Mouse (Mus musculus) MEL (cell line): Measurements from ENCODE around the gene St7l.
A peak's percentile ranks its signal among the peaks of the same experiment; 100 is the strongest.

Experiments
- CTCF ChIP-seq, 3 experiments: IDR thresholded peaks in 2 of 3; conservative IDR thresholded peaks in 1 of 3; 2 replicates each; pipeline ENCODE4 v1.5.1; 2011 to 2012; ENCODE audit warnings: low read length in 3 of 3, low read depth in 2 of 3, mild to moderate bottlenecking in 2 of 3, improper control_type of control experiment in 1 of 3, inconsistent platforms in 1 of 3, mixed read lengths in 1 of 3, moderate library complexity in 1 of 3; ENCODE audit not compliant: control insufficient read depth in 1 of 3, insufficient read depth in 1 of 3, poor library complexity in 1 of 3, severe bottlenecking in 1 of 3
- EP300 ChIP-seq, 2 experiments: IDR thresholded peaks; 2 replicates each; pipeline ENCODE4 v1.6.1; 2011; ENCODE audit warnings: improper control_type of control experiment in 2 of 2, low read length in 2 of 2, low read depth in 1 of 2, mild to moderate bottlenecking in 1 of 2
- ETS1 ChIP-seq: IDR thresholded peaks from 2 replicates; pipeline ENCODE4 v1.6.1; 2012; ENCODE audit warnings: low read depth, mild to moderate bottlenecking, inconsistent platforms, low read length, improper control_type of control experiment, moderate library complexity
- KAT2A ChIP-seq: conservative IDR thresholded peaks from 2 replicates; pipeline ENCODE4 v1.6.1; 2012; ENCODE audit warnings: low read depth, low read length, improper control_type of control experiment, inconsistent platforms
- MEF2A ChIP-seq: IDR thresholded peaks from 2 replicates; pipeline ENCODE4 v1.6.1; 2014; ENCODE audit warnings: low read depth, mild to moderate bottlenecking, inconsistent platforms, low read length, improper control_type of control experiment; ENCODE audit not compliant: poor library complexity, insufficient replicate concordance, severe bottlenecking; ENCODE audit errors: extremely low read depth
- POLR2A ChIP-seq, 2 experiments: IDR thresholded peaks; 2 replicates each; pipeline ENCODE4 v1.6.1; 2011 to 2012; ENCODE audit warnings: low read length in 2 of 2, mild to moderate bottlenecking in 2 of 2, control low read depth in 1 of 2, improper control_type of control experiment in 1 of 2, low read depth in 1 of 2, moderate library complexity in 1 of 2; ENCODE audit not compliant: control insufficient read depth in 1 of 2, insufficient read depth in 1 of 2, poor library complexity in 1 of 2
- POLR2AphosphoS2 ChIP-seq: IDR thresholded peaks from 2 replicates; pipeline ENCODE4 v1.6.1; 2011; ENCODE audit warnings: low read length, improper control_type of control experiment

- peak; percentile 75; the same call in 1 of the 2 replicates for TF ChIP-seq POLR2AphosphoS2
- peak; percentile 41; the same call in 1 of the 2 replicates for TF ChIP-seq KAT2A
- peak; percentile 76 for TF ChIP-seq ETS1
- peak; percentile 69 to 78 for TF ChIP-seq POLR2A (IDR thresholded peaks at IDR 0.05; ENCODE audit: control insufficient read depth in 1 of 2, insufficient read depth in 1 of 2, low read depth in 1 of 2, low read length in 2 of 2, poor library complexity in 1 of 2)
- no peak for TF ChIP-seq CTCF (IDR thresholded peaks at IDR 0.05 in 2 of 3, conservative IDR thresholded peaks at IDR 0.05 in 1 of 3; ENCODE audit: control insufficient read depth in 1 of 3, insufficient read depth in 1 of 3, low read depth in 2 of 3, low read length in 3 of 3, poor library complexity in 1 of 3, severe bottlenecking in 1 of 3)
- TF ChIP-seq MEF2A: no peak
- TF ChIP-seq EP300 (IDR thresholded peaks at IDR 0.05; ENCODE audit: low read depth in 1 of 2, low read length in 2 of 2): peak; percentile 58 to 82
Measured at GRCm38 (mm10) chr3:104863786-104864650, at the start of gene St7l, which contains the start of gene Capza1.
